Mouse (Mus musculus): ENCODE results near the gene Gm17349.
"Not testable (repeated sequence)": the region's sequence is repeated elsewhere in the genome, so short reads cannot be mapped to it uniquely, and the experiment has no call there.

The Gm17349 gene

GRCm38 (mm10) chr15:99703676-99704040, 1.6 kb downstream of the Gm17349 start:
- in situ Hi-C loops (cut with MboI; ENCODE audit: low pct_unique_long_range_greater_than_20kb in 1 of 2, low sequenced_read_pairs in 2 of 2, unreplicated experiment in 1 of 2) = no loop called here

DNA sequence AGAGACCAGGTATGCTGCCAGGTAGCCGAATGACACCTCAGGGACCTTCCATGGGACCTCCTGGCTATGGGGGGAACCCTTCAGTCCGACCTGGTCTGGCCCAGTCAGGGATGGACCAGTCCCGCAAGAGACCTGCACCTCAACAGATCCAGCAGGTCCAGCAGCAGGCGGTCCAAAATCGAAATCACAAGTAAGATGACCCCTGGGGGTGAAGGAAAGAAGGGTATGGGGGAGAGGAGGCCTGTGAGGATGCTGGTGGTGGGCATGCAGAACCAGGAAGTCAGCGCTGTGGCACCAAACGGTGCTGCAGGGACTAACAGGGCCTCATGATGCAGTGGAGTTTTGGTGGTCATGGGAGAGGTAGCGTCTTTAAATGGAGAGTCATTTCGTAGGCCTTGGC, 2.2 kb downstream of the Gm17349 start:
- in situ Hi-C loops (cut with MboI; ENCODE audit: low pct_unique_long_range_greater_than_20kb in 1 of 2, low sequenced_read_pairs in 2 of 2, unreplicated experiment in 1 of 2) = no loop called here

DNA sequence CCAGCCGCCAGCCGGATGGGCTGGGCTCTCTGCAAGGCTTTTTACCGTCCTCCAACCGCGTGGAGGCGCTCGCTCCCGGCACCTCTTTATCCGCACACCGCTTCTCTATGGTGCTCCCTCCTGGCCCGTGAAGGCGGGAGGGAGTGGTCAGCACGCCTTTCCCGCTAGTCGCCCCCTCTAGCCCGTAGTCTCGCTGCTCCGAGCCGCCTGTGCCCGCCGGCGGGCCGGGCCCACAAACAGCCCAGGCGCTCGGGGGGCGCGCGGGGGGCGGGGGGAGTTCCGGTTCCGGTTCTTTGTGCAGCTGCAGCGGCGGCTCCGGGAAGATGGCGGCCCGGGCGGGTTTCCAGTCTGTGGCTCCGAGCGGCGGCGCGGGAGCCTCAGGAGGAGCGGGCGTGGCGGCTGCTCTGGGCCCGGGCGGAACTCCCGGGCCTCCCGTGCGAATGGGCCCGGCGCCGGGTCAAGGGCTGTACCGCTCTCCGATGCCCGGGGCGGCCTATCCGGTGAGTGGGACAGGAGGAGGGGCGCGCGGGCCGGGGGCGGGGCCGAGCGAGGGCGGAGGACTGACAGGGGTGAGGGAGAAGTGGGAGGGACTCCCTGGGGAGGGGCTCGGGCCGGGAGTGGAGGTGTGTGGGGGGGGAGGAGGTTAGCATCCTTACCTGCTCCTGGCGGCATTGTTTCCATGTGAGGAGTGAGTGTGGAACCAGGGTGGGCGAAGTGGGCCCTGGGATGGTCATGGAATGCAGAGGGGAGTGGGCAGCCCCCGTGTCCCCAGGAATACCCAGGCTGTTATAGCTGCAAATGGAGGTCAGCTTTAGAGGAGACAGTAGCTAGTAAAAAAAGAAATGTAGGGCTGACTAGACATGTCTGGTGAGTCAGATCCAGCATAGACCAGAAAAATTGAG, 3.0 kb downstream of the Gm17349 start, which contains the start of gene Smarcd1:
Gene Smarcd1, plus strand, starts transcription at position 131 of the 902 bp plus-strand sequence.
- in situ Hi-C loops (cut with MboI; ENCODE audit: low pct_unique_long_range_greater_than_20kb in 1 of 2, low sequenced_read_pairs in 2 of 2, unreplicated experiment in 1 of 2) = no loop called here

DNA sequence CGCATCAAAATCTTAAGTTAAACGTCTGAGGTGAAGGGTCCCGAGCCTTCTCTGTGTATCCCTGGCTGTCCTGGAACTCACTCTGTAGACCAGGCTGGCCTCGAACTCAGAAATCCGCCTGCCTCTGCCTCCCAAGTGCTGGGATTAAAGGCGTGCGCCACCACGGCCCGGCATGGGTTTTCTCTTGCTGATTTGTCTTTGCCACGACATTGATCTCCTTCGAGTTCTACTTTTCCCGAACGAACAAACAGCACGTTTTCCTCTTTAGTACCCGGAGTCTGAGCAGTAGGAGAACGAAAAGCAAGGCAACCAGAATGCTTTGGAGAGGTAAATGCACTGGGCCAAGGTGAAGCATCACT, 3.7 kb downstream of the Gm17349 start:
- in situ Hi-C loops (cut with MboI; ENCODE audit: low pct_unique_long_range_greater_than_20kb in 1 of 2, low sequenced_read_pairs in 2 of 2, unreplicated experiment in 1 of 2) = not testable (repeated sequence)

GRCm38 (mm10) chr15:99700219-99701106, 4.8 kb downstream of the Gm17349 start:
- in situ Hi-C loops (cut with MboI; ENCODE audit: low pct_unique_long_range_greater_than_20kb in 1 of 2, low sequenced_read_pairs in 2 of 2, unreplicated experiment in 1 of 2) = no loop called here

- in situ Hi-C loops (cut with MboI; ENCODE audit: low pct_unique_long_range_greater_than_20kb in 1 of 2, low sequenced_read_pairs in 2 of 2, unreplicated experiment in 1 of 2) = no loop called here
These were observed 5.6 kb downstream of the Gm17349 start for GRCm38 (mm10) chr15:99699715-99700114.

DNA sequence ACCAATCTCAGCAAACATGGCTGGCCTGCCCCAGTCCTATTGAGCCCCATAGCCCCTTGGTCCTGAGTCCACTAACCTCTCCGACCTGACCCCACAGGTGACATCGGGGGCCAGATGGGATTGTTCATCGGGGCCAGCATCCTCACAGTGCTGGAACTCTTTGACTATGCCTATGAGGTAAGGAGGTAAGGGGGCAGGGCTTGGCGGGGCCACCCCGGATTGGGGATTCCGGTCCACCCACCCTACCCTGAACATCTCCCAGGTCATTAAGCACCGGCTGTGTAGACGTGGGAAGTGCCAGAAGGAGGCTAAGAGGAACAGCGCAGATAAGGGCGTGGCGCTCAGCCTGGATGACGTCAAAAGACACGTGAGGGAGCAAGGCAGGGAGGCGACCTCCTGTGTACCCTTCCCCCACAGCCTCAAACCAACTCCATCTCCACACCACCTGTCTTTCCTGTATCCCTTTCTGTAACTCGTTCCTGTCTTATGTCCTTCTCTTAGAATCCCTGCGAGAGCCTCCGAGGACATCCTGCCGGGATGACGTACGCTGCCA, 6.7 kb downstream of the Gm17349 start:
- in situ Hi-C loops (cut with MboI; ENCODE audit: low pct_unique_long_range_greater_than_20kb in 1 of 2, low sequenced_read_pairs in 2 of 2, unreplicated experiment in 1 of 2) = no loop called here

DNA sequence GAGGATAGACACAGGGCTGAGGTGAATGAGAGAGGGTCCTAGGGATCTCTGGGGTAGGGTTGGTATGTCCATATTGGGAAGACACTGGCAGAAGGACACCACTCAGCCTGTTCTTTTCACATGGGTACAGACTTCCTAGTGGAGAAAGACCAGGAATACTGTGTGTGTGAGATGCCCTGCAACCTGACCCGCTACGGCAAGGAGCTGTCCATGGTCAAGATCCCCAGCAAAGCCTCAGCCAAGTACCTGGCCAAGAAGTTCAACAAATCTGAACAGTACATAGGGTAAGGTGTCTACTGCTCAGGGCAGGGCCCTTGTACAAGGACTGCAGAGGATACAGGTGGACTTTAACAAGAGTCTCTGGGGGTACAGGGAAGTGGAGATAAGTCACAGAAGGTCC, 8.0 kb downstream of the Gm17349 start:
- in situ Hi-C loops (cut with MboI; ENCODE audit: low pct_unique_long_range_greater_than_20kb in 1 of 2, low sequenced_read_pairs in 2 of 2, unreplicated experiment in 1 of 2) = no loop called here

- in situ Hi-C loops (cut with MboI; ENCODE audit: low pct_unique_long_range_greater_than_20kb in 1 of 2, low sequenced_read_pairs in 2 of 2, unreplicated experiment in 1 of 2) = no loop called here
These were observed 13.3 kb downstream of the Gm17349 start for GRCm38 (mm10) chr15:99691976-99692375.

DNA sequence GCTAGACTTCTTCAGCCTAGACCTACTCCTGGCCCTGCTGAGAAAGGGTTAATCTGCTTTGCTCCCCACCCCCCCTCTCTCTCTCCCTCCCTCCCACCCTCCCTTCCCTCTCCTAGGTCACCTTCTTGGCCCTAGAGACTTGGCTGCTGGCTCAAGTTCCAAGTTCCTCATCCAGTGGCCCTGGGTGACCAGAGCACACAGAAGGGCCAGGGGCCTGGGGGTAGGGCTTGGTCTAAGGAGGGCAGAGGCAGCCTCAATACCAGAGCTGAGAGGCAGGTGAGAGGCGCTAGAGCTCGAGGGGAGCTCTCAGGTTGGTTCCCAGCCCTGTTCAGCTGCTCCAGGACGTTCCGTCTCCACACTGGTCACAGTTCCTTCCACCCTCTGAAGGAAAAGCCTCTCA, 14.4 kb downstream of the Gm17349 start:
- in situ Hi-C loops (cut with MboI; ENCODE audit: low pct_unique_long_range_greater_than_20kb in 1 of 2, low sequenced_read_pairs in 2 of 2, unreplicated experiment in 1 of 2) = no loop called here

DNA sequence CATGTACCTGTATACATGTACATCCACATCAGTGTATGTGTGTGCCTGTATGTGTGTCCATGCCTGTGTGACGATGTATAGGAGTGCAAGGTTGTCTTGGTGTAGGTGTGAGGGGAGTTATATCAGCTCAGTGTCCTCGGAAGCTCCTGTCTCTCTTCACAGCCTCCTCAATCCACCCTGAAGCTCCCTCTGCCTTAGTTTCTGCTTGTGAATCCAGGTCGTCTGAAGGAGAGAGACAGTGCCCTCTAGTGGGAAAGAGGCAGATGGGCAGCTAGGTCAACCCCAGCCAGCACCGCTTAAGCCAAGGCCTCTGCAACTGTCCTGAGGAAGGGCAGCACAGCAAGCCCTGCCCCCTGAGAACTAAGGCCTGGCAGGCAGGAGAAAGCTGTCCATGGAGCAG, 16.6 kb downstream of the Gm17349 start:
- in situ Hi-C loops (cut with MboI; ENCODE audit: low pct_unique_long_range_greater_than_20kb in 1 of 2, low sequenced_read_pairs in 2 of 2, unreplicated experiment in 1 of 2) = no loop called here

GRCm38 (mm10) chr15:99684156-99684555, 21.1 kb downstream of the Gm17349 start:
- in situ Hi-C loops (cut with MboI; ENCODE audit: low pct_unique_long_range_greater_than_20kb in 1 of 2, low sequenced_read_pairs in 2 of 2, unreplicated experiment in 1 of 2) = no loop called here

DNA sequence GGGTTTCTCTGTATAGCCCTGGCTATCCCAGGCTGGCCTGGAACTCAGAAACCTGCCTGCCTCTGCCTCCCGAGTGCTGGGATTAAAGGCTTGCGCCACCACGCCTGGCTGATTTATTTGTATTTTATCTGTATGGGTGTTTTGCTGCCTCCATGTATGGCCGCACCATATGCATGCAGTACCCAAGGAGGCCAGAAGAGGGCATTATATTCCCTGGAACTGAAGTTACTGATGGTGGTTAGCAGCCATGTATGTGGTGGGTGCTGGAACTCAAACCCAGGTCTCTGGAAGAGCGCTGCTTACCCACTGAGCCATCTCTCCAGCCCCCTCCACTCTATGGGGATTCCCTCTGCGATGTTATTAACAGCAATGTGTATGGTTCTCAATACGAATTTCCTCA, 22.4 kb downstream of the Gm17349 start:
- in situ Hi-C loops (cut with MboI; ENCODE audit: low pct_unique_long_range_greater_than_20kb in 1 of 2, low sequenced_read_pairs in 2 of 2, unreplicated experiment in 1 of 2) = no loop called here

DNA sequence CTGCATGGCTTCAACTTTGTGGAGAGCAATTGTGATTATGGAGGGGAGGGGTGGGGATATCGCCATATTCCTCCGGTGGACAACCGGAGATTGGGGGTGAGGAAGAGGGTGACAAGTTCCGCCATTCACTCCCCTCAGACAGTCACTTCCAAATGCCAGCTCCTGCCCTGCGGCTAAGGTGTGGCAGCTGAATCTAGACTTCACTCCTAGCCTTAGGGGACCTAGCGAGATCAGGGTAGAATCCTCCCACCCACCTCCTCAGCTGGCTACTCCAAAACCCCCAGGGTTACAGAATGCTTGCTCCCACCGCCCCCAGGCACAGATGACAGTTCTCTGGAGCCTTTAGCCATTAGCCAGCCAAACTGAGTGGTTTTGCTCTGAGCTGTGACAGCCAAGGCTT, 26.3 kb downstream of the Gm17349 start:
- in situ Hi-C loops (cut with MboI; ENCODE audit: low pct_unique_long_range_greater_than_20kb in 1 of 2, low sequenced_read_pairs in 2 of 2, unreplicated experiment in 1 of 2) = no loop called here

DNA sequence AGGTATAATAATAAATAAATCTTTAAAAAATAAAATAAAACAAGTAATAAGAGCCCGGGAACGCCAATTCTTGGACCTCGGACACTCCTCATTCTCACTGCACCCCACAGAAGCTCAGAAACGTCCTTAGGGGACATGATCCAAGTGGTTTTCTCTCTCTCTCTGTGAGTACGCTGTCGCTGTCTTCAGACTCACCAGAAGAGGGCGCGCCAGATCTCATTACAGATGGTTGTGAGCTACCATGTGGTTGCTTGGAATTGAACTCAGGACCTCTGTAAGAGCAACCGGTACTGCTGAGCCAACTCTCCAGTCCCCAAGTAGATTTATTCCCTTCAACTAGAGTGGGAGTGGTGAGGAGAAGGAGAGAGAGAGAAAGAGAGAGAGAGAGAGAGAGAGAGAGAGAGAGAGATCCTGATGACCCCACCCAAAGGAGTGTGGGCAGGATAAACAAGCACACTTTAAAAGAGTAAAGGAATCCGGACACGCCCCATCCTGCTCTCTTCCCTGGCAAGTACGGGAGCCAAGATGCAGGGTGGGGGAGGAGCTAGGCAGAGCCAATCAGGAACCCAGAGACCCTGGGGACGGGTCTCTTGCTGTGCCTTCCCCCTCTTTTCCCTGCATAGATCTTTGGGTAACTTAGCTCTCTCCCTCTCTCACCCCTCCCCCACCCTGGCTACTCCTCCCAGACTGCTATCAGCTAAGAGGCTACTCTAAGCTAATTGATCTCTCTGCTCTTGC, 27.1 kb downstream of the Gm17349 start:
- in situ Hi-C loops (cut with MboI; ENCODE audit: low pct_unique_long_range_greater_than_20kb in 1 of 2, low sequenced_read_pairs in 2 of 2, unreplicated experiment in 1 of 2) = no loop called here

- in situ Hi-C loops (cut with MboI; ENCODE audit: low pct_unique_long_range_greater_than_20kb in 1 of 2, low sequenced_read_pairs in 2 of 2, unreplicated experiment in 1 of 2) = no loop called here
These were observed 28.2 kb downstream of the Gm17349 start for GRCm38 (mm10) chr15:99677089-99677488.

DNA sequence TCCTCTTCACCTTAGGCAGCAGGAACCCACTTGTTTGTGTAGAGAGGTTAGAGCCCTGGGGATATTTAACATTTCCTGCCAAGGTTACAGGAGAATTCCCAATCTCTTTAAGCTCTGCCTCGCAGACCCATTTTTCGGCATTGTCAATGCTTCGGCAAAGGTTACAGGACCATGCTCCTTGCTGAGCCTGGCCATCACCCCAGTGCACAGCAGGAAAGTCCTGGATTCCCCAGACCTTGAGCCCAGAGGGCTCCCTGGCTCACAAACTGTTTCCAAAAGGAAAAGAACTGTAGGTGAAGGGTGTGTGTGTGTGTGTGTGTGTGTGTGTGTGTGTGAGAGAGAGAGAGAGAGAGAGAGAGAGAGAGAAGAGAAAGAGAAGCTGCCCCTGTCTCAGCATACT, 30.4 kb downstream of the Gm17349 start:
- in situ Hi-C loops (cut with MboI; ENCODE audit: low pct_unique_long_range_greater_than_20kb in 1 of 2, low sequenced_read_pairs in 2 of 2, unreplicated experiment in 1 of 2) = loop anchor here in 1 of 2 experiments (5.0 kb wide), 1 partner anchor 178 kb away; no protein-coding TSS in a partner anchor

DNA sequence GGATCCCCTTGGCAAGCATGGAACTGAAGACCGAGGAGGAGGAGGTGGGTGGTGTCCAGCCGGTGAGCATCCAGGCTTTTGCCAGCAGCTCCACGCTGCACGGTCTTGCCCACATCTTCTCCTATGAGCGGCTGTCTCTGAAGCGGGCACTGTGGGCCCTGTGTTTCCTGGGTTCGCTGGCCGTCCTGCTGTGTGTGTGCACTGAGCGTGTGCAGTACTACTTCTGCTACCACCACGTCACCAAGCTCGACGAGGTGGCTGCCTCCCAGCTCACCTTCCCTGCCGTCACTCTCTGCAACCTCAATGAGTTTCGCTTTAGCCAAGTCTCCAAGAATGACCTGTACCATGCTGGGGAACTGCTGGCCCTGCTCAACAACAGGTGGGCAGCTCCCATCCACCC, 33.5 kb downstream of the Gm17349 start:
- in situ Hi-C loops (cut with MboI; ENCODE audit: low pct_unique_long_range_greater_than_20kb in 1 of 2, low sequenced_read_pairs in 2 of 2, unreplicated experiment in 1 of 2) = loop anchor here in 1 of 2 experiments (5.0 kb wide), 1 partner anchor 174 kb away; no protein-coding TSS in a partner anchor

All from mouse embryonic stem cell (cell line).